Mouse (Mus musculus) frontal cortex, postnatal 25 days (tissue): Measurements from ENCODE around the gene Acot4.
A peak's percentile ranks its signal among the peaks of the same experiment; 100 is the strongest.
"Not testable (repeated sequence)": the region's sequence is repeated elsewhere in the genome, so short reads cannot be mapped to it uniquely, and the experiment has no call there.

Source experiments
- DNase-seq, 2 experiments: peaks; one replicate each; pipeline ENCODE4 v3.0.0; 2022; ENCODE audit warnings: low spot score in 2 of 2

The Acot4 gene

DNA sequence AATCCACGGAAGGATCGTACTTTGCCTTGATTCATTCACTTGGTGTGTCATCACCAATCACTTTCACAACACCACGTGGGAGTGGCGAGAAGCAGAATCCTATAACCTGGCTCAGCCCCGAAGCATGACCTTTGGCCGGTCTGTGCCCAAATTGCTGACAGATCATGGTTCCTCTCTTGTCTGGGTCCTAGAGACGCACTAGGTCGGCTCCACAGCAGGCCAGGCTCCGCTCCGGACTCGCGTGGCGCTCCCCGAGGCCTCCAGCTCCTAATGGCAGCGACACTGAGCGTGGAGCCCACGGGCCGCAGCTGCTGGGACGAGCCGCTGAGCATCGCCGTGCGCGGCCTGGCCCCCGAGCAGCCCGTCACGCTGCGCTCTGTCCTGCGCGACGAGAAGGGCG is at the start of gene Acot4:
TSS of gene Acot4 (plus strand) at position 139 of the 400 bp plus-strand sequence.
- not testable (repeated sequence) for DNase-seq

GRCm38 (mm10) chr12:83988483-83988882 is 49.7 kb upstream of the Acot4 start:
- no peak for DNase-seq

- DNase-seq: no peak
Observed at GRCm38 (mm10) chr12:83989378-83989777, 48.8 kb upstream of the Acot4 start.

DNA sequence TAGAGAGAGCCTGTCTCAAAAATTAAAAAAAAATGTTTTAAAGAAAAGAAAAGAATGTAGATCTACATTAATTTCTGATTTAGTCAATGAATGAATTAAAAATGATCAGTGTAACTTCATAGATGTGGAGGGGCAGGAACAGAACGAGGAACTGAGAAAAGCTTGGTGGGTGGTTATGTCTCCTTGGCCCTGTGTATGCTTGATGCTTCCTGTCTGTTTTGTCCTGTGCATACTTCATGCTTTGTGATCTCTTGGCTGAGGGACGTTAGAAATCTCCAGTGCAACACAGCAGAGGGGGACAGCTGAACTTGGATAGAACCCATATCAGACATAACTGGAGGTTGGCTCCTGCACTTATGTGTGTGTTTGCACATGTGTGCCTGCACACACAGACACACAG is 41.0 kb upstream of the Acot4 start:
- no peak for DNase-seq

DNA sequence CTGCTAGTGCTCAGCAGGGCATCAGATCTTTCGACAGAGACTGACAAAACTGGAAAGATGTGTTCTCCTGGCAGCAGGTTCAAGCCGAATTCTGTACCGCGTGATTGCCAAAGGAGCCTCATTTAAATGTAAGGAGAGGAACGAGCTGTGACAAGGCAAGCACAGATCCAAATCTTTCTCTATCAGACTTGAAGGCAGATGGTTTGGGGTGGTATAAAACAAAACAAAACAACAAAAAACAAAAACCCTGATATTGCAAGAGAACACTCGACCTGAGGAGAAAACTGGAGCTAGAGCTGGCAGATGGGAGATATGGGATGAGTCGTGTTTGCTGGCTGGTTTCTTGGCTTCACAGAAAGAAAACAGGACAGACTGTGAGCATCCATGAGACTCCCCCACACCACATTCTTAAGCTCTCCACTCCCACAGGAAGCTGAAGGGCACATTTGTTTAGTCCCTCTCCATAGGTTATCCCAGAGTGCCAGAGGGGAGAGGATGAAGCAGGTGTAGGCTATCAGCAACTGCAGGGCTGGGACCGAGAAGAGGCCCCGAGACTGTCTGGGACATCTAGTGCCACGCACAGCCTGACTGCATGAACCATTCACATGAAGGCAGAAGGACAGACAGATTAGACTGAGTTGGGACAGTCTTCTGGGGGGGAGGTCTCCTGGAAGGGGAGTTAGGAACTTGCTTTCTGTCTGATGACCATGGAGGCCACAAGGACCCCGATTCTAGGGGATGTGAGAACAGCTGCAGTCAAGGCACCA is 39.7 kb upstream of the Acot4 start:
- no peak for DNase-seq

GRCm38 (mm10) chr12:83999237-83999636 is 38.9 kb upstream of the Acot4 start:
- DNase-seq: not testable (repeated sequence)

- no peak for DNase-seq
Observed at GRCm38 (mm10) chr12:84000418-84000817, 37.8 kb upstream of the Acot4 start.

GRCm38 (mm10) chr12:84003866-84004265 is 34.3 kb upstream of the Acot4 start:
- no peak for DNase-seq

GRCm38 (mm10) chr12:84008251-84008650 is 29.9 kb upstream of the Acot4 start:
- no peak for DNase-seq

DNA sequence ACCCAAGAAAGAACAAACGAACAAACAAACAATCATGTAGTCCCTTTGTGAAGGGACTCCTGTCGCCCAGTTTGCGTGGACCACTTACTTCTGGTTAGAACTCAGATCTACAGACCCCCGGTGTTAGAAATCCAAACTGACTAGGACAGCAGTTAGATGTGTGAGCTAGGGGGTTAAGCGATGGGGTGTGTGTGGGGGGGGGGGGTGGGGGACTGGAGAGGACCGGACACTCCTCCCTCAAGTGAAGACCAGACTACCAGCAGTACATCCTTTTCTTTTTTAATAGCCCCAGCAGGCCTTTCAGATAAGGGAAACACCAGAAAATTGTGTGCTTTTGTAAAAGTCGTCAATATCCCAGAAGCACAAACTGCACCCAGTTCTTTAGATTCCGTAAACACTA is 29.4 kb upstream of the Acot4 start:
- no peak for DNase-seq

- peak in 1 of 2 experiments; percentile 22 for DNase-seq
Observed at GRCm38 (mm10) chr12:84009171-84009965, 28.8 kb upstream of the Acot4 start, which contains the start of gene Acot1. Acot1 (plus strand) TSS chr12:84009490.

DNA sequence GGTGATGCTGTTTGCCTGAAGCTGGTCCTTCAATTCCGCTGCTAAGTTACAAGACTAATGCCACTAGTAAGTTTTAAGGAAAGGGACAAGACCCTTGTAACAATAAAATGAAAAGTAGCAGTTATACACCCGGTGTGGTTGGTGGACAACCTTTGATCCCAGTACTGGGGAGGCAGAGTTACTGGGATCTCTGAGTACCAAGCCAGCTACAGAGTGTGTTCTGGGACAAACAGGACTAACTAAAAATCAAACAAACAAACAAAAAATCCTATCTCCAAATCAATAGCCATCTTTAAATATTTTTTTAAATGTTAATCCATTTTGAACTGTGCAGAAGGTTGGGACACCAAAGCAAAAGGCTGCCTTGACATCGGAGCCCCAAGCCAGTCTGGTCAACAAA is 28.0 kb upstream of the Acot4 start:
- no peak for DNase-seq

GRCm38 (mm10) chr12:84011251-84012040 is 26.7 kb upstream of the Acot4 start:
- peak; percentile 30 to 54 for DNase-seq

GRCm38 (mm10) chr12:84013130-84013529 is 25.0 kb upstream of the Acot4 start:
- DNase-seq: no peak

- DNase-seq: no peak
Observed at GRCm38 (mm10) chr12:84013701-84014100, 24.5 kb upstream of the Acot4 start.

- not testable (repeated sequence) for DNase-seq
Observed at GRCm38 (mm10) chr12:84020528-84020927, 17.7 kb upstream of the Acot4 start.

- DNase-seq: not testable (repeated sequence)
Observed at GRCm38 (mm10) chr12:84022266-84022665, 15.9 kb upstream of the Acot4 start.

DNA sequence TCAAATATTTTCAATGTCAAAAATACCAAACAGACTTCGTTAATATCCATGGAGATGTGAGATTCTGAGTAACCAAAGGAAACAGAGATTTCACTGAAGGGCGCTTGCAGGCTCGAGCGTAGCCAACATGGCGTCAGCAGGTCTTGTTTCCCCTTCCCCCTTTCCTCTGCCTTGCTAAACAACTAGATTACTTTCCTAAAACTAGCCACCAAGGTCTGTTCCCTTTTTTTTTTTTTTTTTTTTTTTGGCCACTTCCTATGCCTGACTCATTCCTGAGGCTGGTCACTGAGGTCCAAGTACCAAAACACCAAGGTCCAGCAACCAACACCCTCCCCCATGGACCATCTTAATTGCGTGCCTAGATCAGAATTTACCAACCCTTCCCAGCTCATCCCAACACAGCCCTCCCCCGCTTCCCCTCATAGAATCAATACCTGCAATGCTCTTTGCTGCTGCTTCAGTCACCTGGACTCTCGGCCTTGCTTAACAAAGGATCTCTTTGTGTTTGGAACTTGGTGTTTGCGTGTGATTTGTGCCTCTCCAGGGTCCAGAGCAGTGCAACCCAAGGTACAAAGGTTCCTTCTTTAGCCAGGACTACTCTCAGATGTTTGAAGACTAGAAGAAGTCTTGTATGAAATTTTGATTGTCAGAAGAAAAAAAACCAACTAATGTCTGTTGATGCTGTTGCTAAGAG is 15.0 kb upstream of the Acot4 start:
- DNase-seq: no peak

GRCm38 (mm10) chr12:84025888-84026287 is 12.3 kb upstream of the Acot4 start:
- no peak for DNase-seq

GRCm38 (mm10) chr12:84028328-84028727 is 9.9 kb upstream of the Acot4 start:
- DNase-seq: not testable (repeated sequence)

- DNase-seq: not testable (repeated sequence)
Observed at GRCm38 (mm10) chr12:84029043-84029442, 9.1 kb upstream of the Acot4 start.
